Mouse (Mus musculus) small intestine, adult 2 months (tissue): Measurements from ENCODE around the gene Kansl2. TPM values are rescaled to one million over a fixed set of nuclear protein-coding genes. Genes with fewer than 3 reads are reported as not detected.

ENCODE experiments used
- H3K27ac ChIP-seq: fragments of 200-500 bp; 2 replicates; pipeline ENCODE4 v1.5.1; 2012; ENCODE audit warnings: low read depth, low read length, control low read depth, inconsistent platforms; ENCODE audit not compliant: insufficient read depth
- H3K27me3 ChIP-seq: fragments of 200-500 bp; 2 replicates; pipeline ENCODE4 v1.6.1; 2012; ENCODE audit warnings: mild to moderate bottlenecking, moderate library complexity, low read length, inconsistent platforms; ENCODE audit not compliant: control insufficient read depth, insufficient read depth
- H3K36me3 ChIP-seq: fragments of 200-500 bp; 2 replicates; pipeline ENCODE4 v1.6.1; 2012; ENCODE audit warnings: mild to moderate bottlenecking, low read length, control low read depth, inconsistent platforms; ENCODE audit not compliant: control insufficient read depth, insufficient read depth
- H3K4me1 ChIP-seq: fragments of 200-500 bp; 2 replicates; pipeline ENCODE4 v1.6.1; 2012; ENCODE audit warnings: low read length, inconsistent platforms, mixed read lengths; ENCODE audit not compliant: control insufficient read depth, insufficient read depth, insufficient read length
- H3K4me3 ChIP-seq: fragments of 200-500 bp; 2 replicates; pipeline ENCODE4 v1.5.1; 2012; ENCODE audit warnings: low read depth, mild to moderate bottlenecking, control low read depth, inconsistent platforms, low read length, moderate library complexity
- CTCF ChIP-seq: fragments of 200-500 bp; IDR thresholded peaks from 2 replicates; pipeline ENCODE4 v1.5.1; 2012; ENCODE audit warnings: low read depth, mild to moderate bottlenecking, control low read depth, inconsistent platforms, low read length, moderate library complexity, mixed read lengths; ENCODE audit not compliant: insufficient replicate concordance, insufficient read length; ENCODE audit errors: extremely low read depth
- POLR2A ChIP-seq: fragments of 200-500 bp; IDR thresholded peaks from 2 replicates; pipeline ENCODE4 v1.6.1; 2012; ENCODE audit warnings: low read depth, mild to moderate bottlenecking, control low read depth, inconsistent platforms, low read length, moderate library complexity
- WGBS: fragments of 180-500 bp; shearing (Covaris S2); methylation state at CpG from one replicate; pipeline ENCODE4 v1.1.7; 2018; 5-methylcytosine and 5-hydroxymethylcytosine counted together
- polyA plus RNA-seq: library from polyadenylated mRNA; depleted of rRNA; stranded (reverse); fragments of >200 nt; gene quantifications from 2 replicates; pipeline ENCODE4 v1.2.3, GENCODE M21; 2012

Kansl2 gene
- polyA plus RNA-seq, 1 experiment, result 15.0 TPM

- Histone ChIP-seq H3K36me3 (peaks cover 15% of the 10 kb centered on the region), H3K4me3 (no peak overlapping the region), H3K27ac (no peak overlapping the region), H3K27me3 (no peaks in the 10 kb centered on the region), H3K4me1 (no peaks in the 10 kb centered on the region)
- TF ChIP-seq CTCF (no peak), POLR2A (no peak)
- 66% methylated on average over 4 of the region's 4 CpGs for WGBS
These were observed 1.9 kb upstream of the Kansl2 start for GRCm38 (mm10) chr15:98535921-98536320.

- Histone ChIP-seq H3K4me3 (peak overlapping the region; percentile 79), H3K36me3 (peaks cover 25% of the 10 kb centered on the region), H3K4me1 (no peaks in the 10 kb centered on the region), H3K27me3 (no peaks in the 10 kb centered on the region), H3K27ac (peak overlapping the region; percentile 23; the same call in 1 of the 2 replicates)
- TF ChIP-seq CTCF (no peak), POLR2A (no peak)
- under 1% methylated on average over 18 of the region's 18 CpGs for WGBS
These were observed 981 bp downstream of the Kansl2 start for GRCm38 (mm10) chr15:98533035-98533531.

GRCm38 (mm10) chr15:98532281-98532680 is 1.8 kb downstream of the Kansl2 start:
- Histone ChIP-seq H3K27ac (no peak overlapping the region), H3K4me1 (no peaks in the 10 kb centered on the region), H3K27me3 (no peaks in the 10 kb centered on the region), H3K36me3 (peaks cover 33% of the 10 kb centered on the region), H3K4me3 (peak overlapping the region; percentile 18; the same call in 1 of the 2 replicates)
- TF ChIP-seq CTCF (no peak), POLR2A (no peak)
- 33% methylated on average over 5 of the region's 5 CpGs for WGBS

- no peaks in the 10 kb centered on the region for H3K27me3 ChIP-seq
- no peak overlapping the region for H3K4me3 ChIP-seq
- 86% methylated on average over 5 of the region's 5 CpGs for WGBS
- no peak overlapping the region for H3K27ac ChIP-seq
- no peak for TF ChIP-seq CTCF
- TF ChIP-seq POLR2A, result no peak
- peaks cover 64% of the 10 kb centered on the region for H3K36me3 ChIP-seq
- H3K4me1 ChIP-seq, result no peaks in the 10 kb centered on the region
These were observed 5.9 kb downstream of the Kansl2 start for GRCm38 (mm10) chr15:98528066-98528563.

GRCm38 (mm10) chr15:98527056-98527771 is 6.8 kb downstream of the Kansl2 start:
- no peak overlapping the region for H3K27ac ChIP-seq
- H3K36me3 ChIP-seq, result peaks cover 72% of the 10 kb centered on the region
- no peak overlapping the region for H3K4me3 ChIP-seq
- WGBS, result 96% methylated on average over 5 of the region's 5 CpGs
- TF ChIP-seq POLR2A (no peak), CTCF (no peak)
- H3K4me1 ChIP-seq, result no peaks in the 10 kb centered on the region
- H3K27me3 ChIP-seq, result no peaks in the 10 kb centered on the region

GRCm38 (mm10) chr15:98526057-98526456 is 8.0 kb downstream of the Kansl2 start:
- no peak for TF ChIP-seq CTCF
- TF ChIP-seq POLR2A, result no peak
- H3K27ac ChIP-seq, result no peak overlapping the region
- peaks cover 76% of the 10 kb centered on the region for H3K36me3 ChIP-seq
- H3K4me1 ChIP-seq, result no peaks in the 10 kb centered on the region
- H3K4me3 ChIP-seq, result no peak overlapping the region
- no peaks in the 10 kb centered on the region for H3K27me3 ChIP-seq
- 85% methylated on average over 5 of the region's 5 CpGs for WGBS

GRCm38 (mm10) chr15:98521245-98521644 is 12.8 kb downstream of the Kansl2 start:
- H3K36me3 ChIP-seq, result peaks cover 61% of the 10 kb centered on the region
- H3K4me1 ChIP-seq, result no peaks in the 10 kb centered on the region
- no peak overlapping the region for H3K4me3 ChIP-seq
- 84% methylated on average over 3 of the region's 3 CpGs for WGBS
- H3K27me3 ChIP-seq, result no peaks in the 10 kb centered on the region
- no peak overlapping the region for H3K27ac ChIP-seq
- no peak for TF ChIP-seq POLR2A
- TF ChIP-seq CTCF, result no peak
